Mouse (Mus musculus) stomach, embryonic 14.5 days (tissue): Measurements from ENCODE around the gene Fcrl5. TPM values are rescaled to one million over a fixed set of nuclear protein-coding genes. Genes with fewer than 3 reads are reported as not detected.

Experiments
- ATAC-seq: fragments of 200-750 bp; cut with Nextera tagmentation; 2 replicates; pipeline ENCODE4 v1.8.0; 2017; ENCODE audit warnings: low read depth, moderate TSS enrichment; ENCODE audit not compliant: insufficient number of reproducible peaks, insufficient read depth, low FRiP score
- H3K27ac ChIP-seq: fragments of 300-500 bp; sonication (generic); 2 replicates; pipeline ENCODE4 v1.5.1; 2014; ENCODE audit warnings: mild to moderate bottlenecking, low read length, moderate library complexity, mixed read lengths
- H3K27me3 ChIP-seq: fragments of 300-500 bp; sonication (generic); 2 replicates; pipeline ENCODE4 v1.6.1; 2014; ENCODE audit warnings: low read length, control low read depth, mixed read lengths; ENCODE audit not compliant: control insufficient read depth, insufficient read depth
- H3K36me3 ChIP-seq: fragments of 300-500 bp; sonication (generic); 2 replicates; pipeline ENCODE4 v1.6.1; 2014; ENCODE audit warnings: mild to moderate bottlenecking, control low read depth, low read length, moderate library complexity, mixed read lengths; ENCODE audit not compliant: control insufficient read depth, insufficient read depth
- H3K4me1 ChIP-seq: fragments of 300-500 bp; sonication (generic); 2 replicates; pipeline ENCODE4 v1.6.1; 2014; ENCODE audit warnings: low read length, control low read depth, mixed read lengths; ENCODE audit not compliant: control insufficient read depth, insufficient read depth
- H3K4me2 ChIP-seq: fragments of 300-500 bp; sonication (generic); replicated peaks from 2 replicates; pipeline ENCODE4 v1.6.1; 2014; ENCODE audit warnings: low read depth, low read length, control low read depth
- H3K4me3 ChIP-seq: fragments of 300-500 bp; sonication (generic); 2 replicates; pipeline ENCODE4 v1.5.1; 2014; ENCODE audit warnings: low read depth, low read length, control low read depth
- H3K9ac ChIP-seq: fragments of 300-500 bp; sonication (generic); replicated peaks from 2 replicates; pipeline ENCODE4 v1.6.1; 2014; ENCODE audit warnings: low read depth, mild to moderate bottlenecking, control low read depth, low read length, moderate library complexity, mixed read lengths
- H3K9me3 ChIP-seq: fragments of 300-500 bp; sonication (generic); 2 replicates; pipeline ENCODE4 v1.6.1; 2016; ENCODE audit warnings: low read depth, low read length, control low read depth; ENCODE audit not compliant: control insufficient read depth
- WGBS: fragments of 180-500 bp; shearing (Covaris S2); extraction: QIAGEN DNeasy Blood & Tissue Kit; methylation state at CpG from one replicate; pipeline ENCODE4 v1.1.7; 2014; 5-methylcytosine and 5-hydroxymethylcytosine counted together
- polyA plus RNA-seq: library from polyadenylated mRNA; unstranded; fragments of >200 nt; fragmentation: Nextera tagmentation; extraction: Ambion mirVana; gene quantifications from 2 replicates; pipeline ENCODE4 v1.2.1, GENCODE M21; 2014

The Fcrl5 gene
- polyA plus RNA-seq, 1 experiment from 2014 or later, result not detected

DNA sequence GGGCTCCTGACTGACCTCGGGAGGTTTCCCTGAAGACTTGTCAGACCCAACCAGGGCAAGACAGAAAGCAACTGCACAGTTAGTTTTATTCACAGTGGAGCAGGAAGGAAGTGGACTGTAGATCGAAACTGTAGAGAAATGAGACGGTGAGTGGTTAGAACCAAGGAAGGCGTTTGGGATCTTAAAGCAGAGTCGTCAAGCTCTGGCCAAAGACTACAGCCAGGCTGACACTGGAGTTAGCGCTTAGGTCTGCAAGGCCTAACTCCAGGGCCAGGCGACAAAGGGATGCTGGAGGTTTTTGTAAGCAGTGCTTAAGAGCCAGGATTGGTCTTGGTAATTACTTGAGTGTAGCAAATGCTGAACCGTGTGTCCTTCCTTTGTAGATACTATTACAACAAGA, 93.3 kb downstream of the Fcrl5 start:
- no peak overlapping the region for H3K9ac ChIP-seq
- H3K4me1 ChIP-seq, result peaks cover 14% of the 10 kb centered on the region
- H3K27me3 ChIP-seq, result no peaks in the 10 kb centered on the region
- ATAC-seq, result no peak
- no peak overlapping the region for H3K4me2 ChIP-seq
- WGBS, result 93% methylated on average over 8 of the region's 8 CpGs
- H3K36me3 ChIP-seq, result peaks cover 50% of the 10 kb centered on the region
- H3K27ac ChIP-seq, result no peak overlapping the region
- no peak overlapping the region for H3K4me3 ChIP-seq
- no peaks in the 10 kb centered on the region for H3K9me3 ChIP-seq

DNA sequence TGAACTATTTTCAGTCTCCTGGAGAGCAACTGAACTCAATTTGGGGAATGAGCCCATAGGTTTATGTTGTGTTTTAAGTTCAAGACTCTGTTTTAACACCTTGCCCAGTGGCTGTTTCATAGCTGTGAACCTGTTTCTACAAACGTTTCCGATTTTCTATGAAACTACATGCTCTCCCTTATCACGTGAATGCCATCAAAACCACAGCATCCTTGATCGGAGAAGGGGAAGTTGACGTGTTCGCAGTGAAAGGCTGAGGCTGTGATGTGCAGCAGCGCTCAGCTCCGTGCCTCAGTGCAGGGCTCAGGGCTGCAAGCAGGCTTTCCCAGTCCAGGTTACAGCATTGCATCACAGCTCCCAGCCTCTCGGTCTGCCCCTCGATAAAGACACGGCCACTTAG, 94.0 kb downstream of the Fcrl5 start:
- no peak overlapping the region for H3K27ac ChIP-seq
- no peaks in the 10 kb centered on the region for H3K27me3 ChIP-seq
- no peak for ATAC-seq
- peaks cover 56% of the 10 kb centered on the region for H3K36me3 ChIP-seq
- 93% methylated on average over 11 of the region's 11 CpGs for WGBS
- peaks cover 14% of the 10 kb centered on the region for H3K4me1 ChIP-seq
- no peak overlapping the region for H3K4me3 ChIP-seq
- H3K4me2 ChIP-seq, result no peak overlapping the region
- H3K9me3 ChIP-seq, result no peaks in the 10 kb centered on the region
- no peak overlapping the region for H3K9ac ChIP-seq

DNA sequence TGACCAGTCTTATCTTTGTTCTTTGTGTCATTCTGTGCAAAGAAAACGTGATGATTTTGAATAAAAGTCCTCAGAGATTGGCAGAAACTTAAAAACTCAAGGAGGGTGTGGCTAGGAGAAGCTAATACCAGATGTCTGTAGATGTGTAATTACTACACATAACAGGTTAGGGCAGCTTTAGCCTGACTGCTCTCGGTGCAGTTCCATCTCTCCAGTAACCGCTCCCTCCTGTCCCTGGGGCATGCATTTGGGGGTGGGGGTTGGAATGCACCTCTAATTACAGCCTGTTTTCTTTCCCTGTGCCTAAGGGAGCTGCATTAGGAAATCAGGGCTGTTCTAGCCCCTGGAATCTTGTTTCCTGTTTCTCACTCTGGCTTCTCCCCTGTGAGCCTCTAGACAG, 94.7 kb downstream of the Fcrl5 start:
- Histone ChIP-seq H3K36me3 (peaks cover 62% of the 10 kb centered on the region), H3K4me3 (no peak overlapping the region), H3K9me3 (no peaks in the 10 kb centered on the region), H3K4me2 (no peak overlapping the region), H3K9ac (no peak overlapping the region), H3K27me3 (no peaks in the 10 kb centered on the region), H3K27ac (no peak overlapping the region), H3K4me1 (peaks cover 12% of the 10 kb centered on the region)
- WGBS, result 76% methylated on average over 3 of the region's 3 CpGs
- no peak for ATAC-seq

DNA sequence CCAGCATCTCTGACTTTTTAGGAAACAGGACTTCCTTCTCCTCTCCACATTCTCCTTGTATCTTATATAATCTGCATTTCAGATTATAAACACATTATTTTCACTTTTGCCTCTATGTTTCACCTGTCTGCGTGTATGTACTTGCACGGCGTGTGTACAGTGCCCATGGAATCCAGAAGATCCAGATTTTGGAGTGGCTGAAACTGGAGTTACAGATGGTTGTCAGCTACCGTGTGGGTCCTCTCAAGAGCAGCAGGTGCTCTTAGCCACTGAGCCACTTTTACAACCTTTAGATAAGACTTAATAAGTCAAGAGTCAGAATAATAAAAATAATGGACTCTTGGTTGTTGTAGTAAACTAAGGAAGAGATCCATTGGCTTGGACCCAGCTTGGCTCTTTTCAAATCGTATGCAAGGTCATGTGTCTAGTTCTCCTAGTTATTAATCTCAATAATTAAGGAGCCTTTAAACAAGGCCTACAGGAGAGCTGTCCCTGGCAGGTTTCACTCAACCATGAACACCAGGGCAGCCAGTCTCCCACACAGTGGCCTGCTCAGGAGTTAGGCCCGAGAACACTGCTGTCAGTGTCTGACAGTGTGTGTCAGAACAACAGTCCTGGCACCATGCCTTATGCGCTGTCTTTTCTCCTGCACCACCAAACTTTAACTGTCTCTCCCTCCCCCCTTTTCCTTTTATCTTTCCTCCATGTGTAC, 98.2 kb downstream of the Fcrl5 start:
- ATAC-seq, result no peak
- Histone ChIP-seq H3K27me3 (no peaks in the 10 kb centered on the region), H3K4me3 (no peak overlapping the region), H3K9ac (no peak overlapping the region), H3K4me1 (no peaks in the 10 kb centered on the region), H3K36me3 (peaks cover 76% of the 10 kb centered on the region), H3K9me3 (no peaks in the 10 kb centered on the region), H3K27ac (no peak overlapping the region), H3K4me2 (no peak overlapping the region)
- WGBS, result 84% methylated on average over 7 of the region's 7 CpGs

DNA sequence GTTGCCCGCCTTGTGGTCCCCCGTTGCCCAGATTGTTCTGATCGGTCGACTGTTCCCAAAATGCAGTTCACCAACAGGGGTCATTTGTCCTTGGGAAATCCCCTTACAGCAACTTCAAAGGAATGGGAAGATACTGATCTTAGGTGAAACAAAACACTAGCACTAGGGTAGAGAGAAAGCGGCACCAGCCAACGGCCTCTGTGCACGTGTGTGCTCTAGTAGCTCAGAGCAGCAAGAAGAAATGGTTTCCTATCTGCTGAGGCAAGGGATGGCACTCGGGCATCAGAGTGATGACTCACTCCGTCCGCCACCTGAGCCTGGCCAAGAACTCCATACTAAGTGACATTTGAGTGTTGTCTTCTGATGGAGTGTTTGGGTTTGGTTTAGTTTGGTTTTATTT, 102.5 kb downstream of the Fcrl5 start:
- Histone ChIP-seq H3K27ac (no peak overlapping the region), H3K4me1 (no peaks in the 10 kb centered on the region), H3K9ac (no peak overlapping the region), H3K36me3 (peaks cover 42% of the 10 kb centered on the region), H3K4me3 (no peak overlapping the region), H3K4me2 (no peak overlapping the region), H3K27me3 (no peaks in the 10 kb centered on the region), H3K9me3 (no peaks in the 10 kb centered on the region)
- 77% methylated on average over 10 of the region's 10 CpGs for WGBS
- ATAC-seq, result no peak

DNA sequence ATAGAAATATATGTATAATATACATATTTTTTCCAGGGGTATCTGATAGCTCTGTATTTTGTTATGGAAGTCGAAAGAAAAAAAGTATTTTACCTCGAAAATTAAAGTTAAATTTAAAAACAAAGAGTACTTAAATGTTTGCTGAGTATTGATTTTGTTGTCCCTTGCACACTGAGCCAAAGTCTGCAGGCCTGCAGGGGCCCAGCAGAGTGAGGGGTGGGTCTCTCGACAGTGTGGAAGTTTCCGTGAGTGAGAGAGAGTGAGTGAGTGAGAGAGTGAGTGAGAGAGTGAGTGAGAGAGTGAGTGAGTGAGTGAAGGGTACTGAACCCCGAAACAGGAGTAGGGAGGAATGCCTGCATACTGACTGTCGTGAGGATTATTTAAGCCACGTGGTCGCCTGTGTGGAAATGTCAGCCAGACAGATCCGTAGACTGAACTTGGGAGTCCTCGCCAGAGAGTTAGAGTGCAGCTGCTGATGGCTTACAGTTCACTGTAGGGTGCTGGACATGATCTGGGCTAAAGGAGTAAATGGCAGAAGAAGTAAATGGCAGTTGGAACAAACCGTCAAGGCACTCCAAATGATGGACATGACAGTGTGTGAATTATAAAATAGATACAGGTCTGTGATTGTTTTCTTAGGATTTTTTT, 104.6 kb downstream of the Fcrl5 start:
- H3K4me1 ChIP-seq, result no peaks in the 10 kb centered on the region
- peaks cover 23% of the 10 kb centered on the region for H3K36me3 ChIP-seq
- 64% methylated on average over 11 of the region's 11 CpGs for WGBS
- no peak for ATAC-seq
- no peak overlapping the region for H3K4me3 ChIP-seq
- H3K27me3 ChIP-seq, result no peaks in the 10 kb centered on the region
- no peak overlapping the region for H3K4me2 ChIP-seq
- no peak overlapping the region for H3K27ac ChIP-seq
- no peaks in the 10 kb centered on the region for H3K9me3 ChIP-seq
- H3K9ac ChIP-seq, result no peak overlapping the region

DNA sequence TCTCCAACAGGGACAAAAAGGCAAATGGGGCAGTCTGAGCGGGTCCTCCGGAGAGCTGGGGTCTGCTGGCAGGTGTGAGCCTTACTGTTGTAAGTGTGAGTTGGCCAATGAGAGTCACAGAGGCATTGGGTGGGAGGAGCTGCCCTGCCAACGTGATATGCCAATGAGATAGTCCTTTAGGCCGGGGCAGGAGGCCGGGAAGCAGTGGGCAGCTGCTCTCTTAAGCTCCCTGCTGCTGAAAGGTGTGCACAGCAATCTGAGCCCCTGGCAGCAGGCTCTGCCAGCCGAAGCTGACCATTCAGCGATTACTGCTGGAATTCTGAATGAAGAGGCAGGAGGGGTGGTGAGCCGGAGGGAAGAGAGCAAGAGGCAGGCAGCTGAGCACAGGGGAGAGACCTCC, 105.1 kb downstream of the Fcrl5 start:
- H3K9me3 ChIP-seq, result no peaks in the 10 kb centered on the region
- H3K4me1 ChIP-seq, result no peaks in the 10 kb centered on the region
- WGBS, result 26% methylated on average over 8 of the region's 8 CpGs
- no peak overlapping the region for H3K27ac ChIP-seq
- H3K4me3 ChIP-seq, result no peak overlapping the region
- peaks cover 19% of the 10 kb centered on the region for H3K36me3 ChIP-seq
- H3K27me3 ChIP-seq, result no peaks in the 10 kb centered on the region
- H3K9ac ChIP-seq, result no peak overlapping the region
- no peak overlapping the region for H3K4me2 ChIP-seq
- no peak for ATAC-seq

DNA sequence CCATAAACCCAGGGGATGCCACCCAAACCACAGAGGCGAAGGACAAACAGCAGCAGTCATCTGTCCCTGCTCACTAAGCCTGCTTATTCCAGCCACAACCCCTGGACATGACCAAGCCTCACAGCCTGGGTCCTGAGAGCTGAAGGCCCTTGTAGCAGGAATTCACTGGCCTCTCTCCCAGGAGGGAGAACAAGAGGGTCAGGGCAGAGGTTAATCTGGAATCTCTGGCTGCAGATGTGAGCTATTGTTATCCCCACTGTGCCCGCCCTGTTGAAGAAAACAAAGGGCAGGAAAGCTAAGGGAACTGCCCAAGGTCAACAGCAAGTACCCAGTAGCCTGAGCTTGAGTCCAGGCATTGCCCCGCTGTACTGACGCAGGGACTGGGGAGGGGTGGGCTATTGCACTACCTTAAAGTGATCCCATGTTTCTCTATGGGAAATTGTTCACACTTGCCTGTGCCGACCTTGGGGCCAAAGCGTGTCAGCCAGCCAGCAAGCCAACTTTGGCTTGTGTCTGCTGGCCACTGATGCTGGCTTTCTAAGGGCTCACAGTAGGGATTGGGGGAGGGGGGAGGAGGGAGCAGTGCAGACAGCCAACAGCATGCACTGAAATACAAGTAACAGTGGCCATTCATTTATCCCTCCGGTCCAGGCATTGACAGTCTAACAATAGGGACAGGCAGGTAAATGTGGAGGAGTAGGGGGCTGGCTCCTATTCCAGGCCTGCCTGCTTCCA, 107.1 kb downstream of the Fcrl5 start:
- H3K4me1 ChIP-seq, result no peaks in the 10 kb centered on the region
- no peak for ATAC-seq
- WGBS, result 72% methylated on average over 7 of the region's 7 CpGs
- peaks cover under 1% of the 10 kb centered on the region; the same call in 1 of the 2 replicates for H3K36me3 ChIP-seq
- H3K4me3 ChIP-seq, result no peak overlapping the region
- H3K27me3 ChIP-seq, result no peaks in the 10 kb centered on the region
- H3K4me2 ChIP-seq, result no peak overlapping the region
- no peaks in the 10 kb centered on the region for H3K9me3 ChIP-seq
- H3K27ac ChIP-seq, result no peak overlapping the region
- H3K9ac ChIP-seq, result no peak overlapping the region
